Mouse (Mus musculus) neutrophil, adult 59 days (primary cell): ENCODE results near the gene Gabrg3. TPM values are rescaled to one million over a fixed set of nuclear protein-coding genes. Genes with fewer than 3 reads are reported as not detected.

Experiments used
- total RNA-seq, 2 experiments: library from RNA; stranded (reverse); gene quantifications; 1 replicate in 1 of 2; 2 replicates in 1 of 2; pipeline ENCODE4 v1.2.4; 2023

The Gabrg3 gene
- not detected for total RNA-seq

GRCm38 (mm10) chr7:57386517-57387340 is at the start of gene Gabrg3:
Gabrg3 (minus strand) TSS chr7:57387188.

GRCm38 (mm10) chr7:57419392-57419791 is 32.4 kb upstream of the Gabrg3 start, which contains the start of gene Gabrb3:
Gabrb3 (plus strand) TSS chr7:57419692.

Other genes starting within 250 kb of the Gabrg3 start
- not detected for gene Gabrb3, start 32.5 kb upstream of the Gabrg3 start, total RNA-seq
- gene Gabra5, start 122.9 kb upstream of the Gabrg3 start, total RNA-seq: not detected